Mouse (Mus musculus) heart, embryonic 12.5 days (tissue): Measurements from ENCODE around the gene Zdhhc25. TPM values are rescaled to one million over a fixed set of nuclear protein-coding genes. Genes with fewer than 3 reads are reported as not detected.

Source experiments
- ATAC-seq: fragments of 200-750 bp; cut with Nextera tagmentation; 2 replicates; pipeline ENCODE4 v1.8.0; 2017; ENCODE audit warnings: moderate TSS enrichment, moderate library complexity; ENCODE audit not compliant: insufficient number of reproducible peaks, low FRiP score
- H3K27ac ChIP-seq: fragments of 300-500 bp; sonication (generic); 2 replicates; pipeline ENCODE4 v1.5.1; 2016; ENCODE audit warnings: mild to moderate bottlenecking, moderate library complexity; ENCODE audit not compliant: poor library complexity, severe bottlenecking
- H3K27me3 ChIP-seq: fragments of 300-500 bp; sonication (generic); replicated peaks from 2 replicates; pipeline ENCODE4 v1.6.1; 2016; ENCODE audit warnings: mild to moderate bottlenecking, moderate library complexity
- H3K36me3 ChIP-seq: fragments of 300-500 bp; sonication (generic); 2 replicates; pipeline ENCODE4 v1.6.1; 2016; ENCODE audit warnings: mild to moderate bottlenecking, moderate library complexity
- H3K4me1 ChIP-seq: fragments of 300-500 bp; sonication (generic); replicated peaks from 2 replicates; pipeline ENCODE4 v1.6.1; 2016; ENCODE audit warnings: mild to moderate bottlenecking
- H3K4me2 ChIP-seq: fragments of 300-500 bp; sonication (generic); 2 replicates; pipeline ENCODE4 v1.6.1; 2016; ENCODE audit warnings: mild to moderate bottlenecking, moderate library complexity
- H3K4me3 ChIP-seq: fragments of 300-500 bp; sonication (generic); 2 replicates; pipeline ENCODE4 v1.5.1; 2016; ENCODE audit warnings: mild to moderate bottlenecking
- H3K9ac ChIP-seq: fragments of 300-500 bp; sonication (generic); 2 replicates; pipeline ENCODE4 v1.6.1; 2016; ENCODE audit warnings: mild to moderate bottlenecking, moderate library complexity
- H3K9me3 ChIP-seq: fragments of 300-500 bp; sonication (generic); replicated peaks from 2 replicates; pipeline ENCODE4 v1.6.1; 2016; ENCODE audit warnings: mild to moderate bottlenecking, moderate library complexity
- WGBS: fragments of 180-500 bp; shearing (Covaris S2); methylation state at CpG from one replicate; pipeline ENCODE4 v1.1.7; 2016; 5-methylcytosine and 5-hydroxymethylcytosine counted together
- polyA plus RNA-seq: library from polyadenylated mRNA; unstranded; fragments of >200 nt; fragmentation: Nextera tagmentation; extraction: Ambion mirVana; gene quantifications from 2 replicates; pipeline ENCODE4 v1.2.1, GENCODE M21; 2016

The Zdhhc25 gene
- polyA plus RNA-seq, 1 experiment from 2014 or later, result not detected

DNA sequence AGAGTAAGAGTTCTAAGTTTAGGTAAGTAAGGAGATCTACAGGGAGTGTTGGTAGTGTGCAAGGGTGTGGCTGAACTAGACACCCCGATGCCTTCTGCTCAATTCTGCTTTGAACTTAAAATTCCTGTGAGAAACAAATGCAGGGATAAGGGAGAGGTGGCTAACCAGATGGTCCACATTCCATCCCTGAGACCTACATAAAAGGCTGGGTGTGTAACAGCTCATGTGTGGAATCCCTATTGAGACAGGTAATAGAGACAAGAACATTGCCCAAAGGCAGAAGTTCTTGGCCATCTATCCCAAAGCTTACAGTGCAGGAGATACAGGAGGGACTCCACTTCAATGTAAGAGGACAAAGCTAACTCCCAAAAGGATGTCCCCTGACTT is 3.6 kb downstream of the Zdhhc25 start:
- Histone ChIP-seq H3K4me3 (no peak overlapping the region), H3K27ac (no peak overlapping the region), H3K9ac (no peak overlapping the region), H3K4me1 (no peaks in the 10 kb centered on the region), H3K27me3 (no peaks in the 10 kb centered on the region), H3K4me2 (no peak overlapping the region), H3K9me3 (0 out of 2 replicates have a peak, but pooled peaks cover 3% of the 10 kb centered on the region), H3K36me3 (no peaks in the 10 kb centered on the region)
- 70% methylated on average over 1 of the region's 1 CpGs for WGBS
- ATAC-seq, result no peak

DNA sequence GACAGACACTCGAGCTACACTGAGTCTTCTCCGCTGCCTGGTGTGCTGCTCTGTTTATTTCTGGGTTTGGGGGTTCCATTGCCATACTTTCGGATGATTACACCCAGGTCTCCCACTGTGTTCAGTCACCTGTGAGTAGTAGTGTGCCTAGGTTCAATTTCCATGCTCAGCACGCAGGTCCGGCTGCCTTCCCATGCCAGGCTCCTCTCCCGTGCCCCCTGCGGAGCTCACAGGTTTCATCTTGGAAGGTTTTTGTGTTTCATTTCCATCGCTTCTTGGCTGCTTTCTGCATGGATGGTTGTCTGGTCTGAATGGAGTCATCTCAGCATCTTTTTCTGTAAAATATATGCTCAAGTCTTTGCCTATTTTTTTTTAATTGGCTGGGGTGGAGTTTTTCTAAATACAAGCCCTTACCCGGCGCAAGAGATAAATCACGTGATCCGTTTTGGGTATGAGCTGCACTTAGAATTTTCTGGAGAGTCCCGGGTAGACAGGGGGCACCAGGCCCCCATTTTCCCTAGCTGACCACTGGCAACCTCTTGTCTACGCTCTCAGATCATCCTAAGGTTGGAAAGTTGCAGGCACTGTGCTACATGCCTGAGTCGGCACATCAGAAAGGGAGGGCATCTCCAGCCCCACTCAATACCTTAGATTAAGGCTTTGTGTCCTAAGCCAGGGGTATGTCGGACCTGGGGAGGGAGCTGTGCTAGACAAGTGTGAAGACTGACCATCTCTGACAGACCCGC is 4.7 kb downstream of the Zdhhc25 start:
- H3K9ac ChIP-seq, result no peak overlapping the region
- 0 out of 2 replicates have a peak, but pooled peaks cover 3% of the 10 kb centered on the region for H3K9me3 ChIP-seq
- no peaks in the 10 kb centered on the region for H3K36me3 ChIP-seq
- no peak overlapping the region for H3K4me2 ChIP-seq
- WGBS, result 77% methylated on average over 17 of the region's 17 CpGs
- no peaks in the 10 kb centered on the region for H3K27me3 ChIP-seq
- no peaks in the 10 kb centered on the region for H3K4me1 ChIP-seq
- no peak overlapping the region for H3K27ac ChIP-seq
- ATAC-seq, result no peak
- no peak overlapping the region for H3K4me3 ChIP-seq

DNA sequence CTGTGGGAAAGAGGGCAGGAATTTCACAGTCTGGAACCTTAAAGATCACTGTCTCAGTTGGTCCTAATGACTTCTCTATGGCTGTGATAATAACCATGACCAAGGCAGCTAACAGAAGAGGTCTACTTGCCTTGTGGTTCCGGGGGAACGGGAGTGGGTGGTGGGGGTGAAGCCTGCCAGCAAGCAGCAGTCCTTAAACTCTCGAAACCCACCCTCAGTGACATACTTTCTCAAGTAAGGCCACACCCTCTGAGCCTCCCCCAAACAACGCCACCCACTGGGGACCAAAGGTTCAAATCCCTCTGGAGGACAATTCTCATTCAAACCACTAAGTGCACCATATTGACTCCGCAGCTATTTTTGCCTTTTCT is 5.3 kb downstream of the Zdhhc25 start:
- no peak overlapping the region for H3K27ac ChIP-seq
- H3K27me3 ChIP-seq, result no peaks in the 10 kb centered on the region
- 74% methylated on average over 5 of the region's 5 CpGs for WGBS
- ATAC-seq, result no peak
- no peaks in the 10 kb centered on the region for H3K36me3 ChIP-seq
- H3K9me3 ChIP-seq, result 0 out of 2 replicates have a peak, but pooled peaks cover 3% of the 10 kb centered on the region
- H3K4me2 ChIP-seq, result no peak overlapping the region
- no peak overlapping the region for H3K9ac ChIP-seq
- H3K4me3 ChIP-seq, result no peak overlapping the region
- H3K4me1 ChIP-seq, result no peaks in the 10 kb centered on the region

DNA sequence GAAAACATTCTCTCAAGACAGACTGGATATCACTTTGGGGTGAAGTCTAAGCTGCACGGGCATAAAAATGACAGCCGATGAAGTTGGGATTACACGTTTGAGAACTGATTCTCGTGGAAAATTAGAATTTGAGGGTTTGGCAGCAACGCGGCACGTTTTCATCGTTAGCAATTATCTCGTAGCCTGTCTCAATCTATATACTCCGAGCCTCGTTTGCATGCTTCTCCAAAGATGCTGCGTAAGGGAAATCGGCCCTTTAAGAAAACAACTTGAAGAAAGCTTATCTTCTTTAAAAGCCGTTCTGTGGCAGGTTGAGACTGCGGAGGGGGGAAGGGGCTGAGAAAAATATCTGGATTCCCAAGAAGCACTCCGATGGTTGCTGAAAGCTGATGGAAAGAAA is 17.0 kb downstream of the Zdhhc25 start:
- Histone ChIP-seq H3K36me3 (no peaks in the 10 kb centered on the region), H3K4me1 (no peaks in the 10 kb centered on the region), H3K27me3 (no peaks in the 10 kb centered on the region), H3K4me2 (no peak overlapping the region), H3K9ac (no peak overlapping the region), H3K4me3 (no peak overlapping the region), H3K9me3 (no peaks in the 10 kb centered on the region), H3K27ac (no peak overlapping the region)
- ATAC-seq, result no peak
- 60% methylated on average over 16 of the region's 16 CpGs for WGBS

DNA sequence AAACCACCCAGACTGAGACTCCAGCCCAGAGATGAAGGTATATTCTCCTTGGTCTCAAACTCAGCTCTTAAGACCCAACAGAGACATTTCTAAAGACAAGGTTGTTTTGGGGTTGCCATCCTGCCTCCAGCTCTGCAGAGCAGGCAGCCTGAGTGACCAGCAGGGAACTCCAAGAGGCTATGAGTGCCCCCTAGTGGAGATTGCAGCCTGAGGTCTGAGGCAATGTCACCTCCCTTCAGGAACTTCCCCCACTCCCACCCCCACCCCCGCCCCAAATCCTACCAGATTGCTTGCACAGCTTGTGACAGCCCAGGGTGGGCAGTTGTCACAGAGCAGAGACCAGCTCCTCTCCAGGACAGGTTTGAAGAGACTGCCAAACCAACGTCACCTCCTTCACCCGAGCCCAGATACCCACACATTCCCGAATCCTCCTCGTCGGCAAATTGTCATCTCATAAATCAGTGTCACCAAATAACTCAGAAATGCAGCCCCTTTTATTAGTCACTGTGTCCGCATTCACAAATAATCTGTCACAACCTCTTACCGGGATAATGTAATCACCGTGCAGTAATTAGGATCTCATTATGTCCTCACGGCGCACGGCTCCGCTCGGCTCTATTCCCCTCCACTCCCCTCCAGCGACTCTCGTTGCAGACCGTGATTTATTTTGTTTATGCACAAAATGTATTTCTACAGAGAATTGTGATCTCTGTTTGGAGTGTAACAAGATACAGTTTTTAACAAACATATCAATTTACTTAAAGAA is 18.1 kb downstream of the Zdhhc25 start:
- no peak overlapping the region for H3K27ac ChIP-seq
- 70% methylated on average over 17 of the region's 17 CpGs for WGBS
- H3K9me3 ChIP-seq, result no peaks in the 10 kb centered on the region
- no peaks in the 10 kb centered on the region for H3K4me1 ChIP-seq
- no peak overlapping the region for H3K9ac ChIP-seq
- no peak for ATAC-seq
- H3K27me3 ChIP-seq, result no peaks in the 10 kb centered on the region
- H3K36me3 ChIP-seq, result no peaks in the 10 kb centered on the region
- no peak overlapping the region for H3K4me3 ChIP-seq
- no peak overlapping the region for H3K4me2 ChIP-seq

DNA sequence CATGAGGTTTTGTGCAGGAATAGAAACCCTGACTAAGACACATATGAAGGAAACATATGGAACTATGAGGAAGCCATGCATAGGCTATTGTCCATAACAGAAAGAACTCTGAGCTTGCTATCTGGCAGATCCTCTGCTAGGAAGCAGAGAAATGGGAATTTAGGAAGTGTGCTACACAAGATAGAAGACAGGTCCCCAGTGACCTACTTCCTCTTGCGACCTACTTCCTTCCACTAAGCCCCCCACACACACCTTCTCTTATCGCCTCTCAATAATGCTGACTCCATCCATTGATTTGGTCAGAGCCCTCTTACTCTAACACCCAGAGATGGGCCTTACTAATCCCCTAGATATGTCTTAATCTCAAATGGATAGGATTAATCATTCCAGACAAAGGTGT is 19.9 kb downstream of the Zdhhc25 start:
- no peak for ATAC-seq
- WGBS, result 65% methylated on average over 2 of the region's 2 CpGs

DNA sequence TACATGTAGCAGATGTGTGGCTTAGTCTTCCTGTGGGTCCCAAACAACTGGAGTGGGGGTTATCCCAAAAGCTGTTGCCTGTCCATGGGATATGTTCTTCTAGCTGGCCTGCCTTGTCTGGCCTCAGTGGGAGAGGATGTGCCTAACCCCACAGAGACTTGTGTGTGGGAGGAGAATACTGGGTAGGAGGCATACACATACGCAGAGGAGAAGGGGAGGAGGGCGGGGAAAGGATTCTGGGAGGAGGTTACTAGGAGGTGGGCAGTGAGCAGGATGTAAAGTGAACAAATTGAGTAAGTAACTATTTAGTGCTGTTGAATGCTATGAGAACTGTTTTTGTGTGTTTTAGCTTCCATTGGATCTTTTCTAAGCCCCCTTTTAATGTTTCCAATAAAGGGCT is 23.8 kb downstream of the Zdhhc25 start:
- H3K4me1 ChIP-seq, result no peaks in the 10 kb centered on the region
- WGBS, result 83% methylated on average over 2 of the region's 2 CpGs
- no peaks in the 10 kb centered on the region for H3K27me3 ChIP-seq
- no peak overlapping the region for H3K9ac ChIP-seq
- H3K4me3 ChIP-seq, result no peak overlapping the region
- no peak for ATAC-seq
- H3K27ac ChIP-seq, result no peak overlapping the region
- no peak overlapping the region for H3K4me2 ChIP-seq
- no peaks in the 10 kb centered on the region for H3K9me3 ChIP-seq
- H3K36me3 ChIP-seq, result no peaks in the 10 kb centered on the region

More for the DNA sequence above, 19.9 kb downstream of the Zdhhc25 start:
- H3K27me3 ChIP-seq, result no peaks in the 10 kb centered on the region
- no peaks in the 10 kb centered on the region for H3K4me1 ChIP-seq
- H3K4me3 ChIP-seq, result no peak overlapping the region
- H3K9ac ChIP-seq, result no peak overlapping the region
- no peak overlapping the region for H3K27ac ChIP-seq
- H3K9me3 ChIP-seq, result no peaks in the 10 kb centered on the region
- no peaks in the 10 kb centered on the region for H3K36me3 ChIP-seq
- no peak overlapping the region for H3K4me2 ChIP-seq

DNA sequence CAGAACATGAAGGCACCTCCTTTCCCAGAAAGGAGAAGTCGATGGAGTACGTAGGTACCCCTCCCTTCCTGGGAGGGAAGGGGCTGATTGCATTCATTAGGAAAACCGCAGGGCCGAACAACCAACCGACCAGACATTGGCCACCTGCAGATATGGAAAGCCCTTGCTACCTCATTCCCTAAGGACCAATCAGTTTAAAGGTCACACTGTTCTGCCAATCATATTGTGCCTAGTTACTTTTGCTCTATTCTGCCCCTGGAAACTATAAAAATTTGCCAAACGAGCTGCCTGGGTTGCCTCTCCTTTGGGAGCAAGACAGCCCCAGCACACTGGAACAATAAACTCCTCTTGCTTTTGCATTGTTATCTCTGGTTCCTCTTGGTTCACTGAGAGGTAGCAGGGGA is 24.8 kb downstream of the Zdhhc25 start:
- whole genome bisulfite sequencing, result 75% methylated on average over 6 of the region's 6 CpGs

DNA sequence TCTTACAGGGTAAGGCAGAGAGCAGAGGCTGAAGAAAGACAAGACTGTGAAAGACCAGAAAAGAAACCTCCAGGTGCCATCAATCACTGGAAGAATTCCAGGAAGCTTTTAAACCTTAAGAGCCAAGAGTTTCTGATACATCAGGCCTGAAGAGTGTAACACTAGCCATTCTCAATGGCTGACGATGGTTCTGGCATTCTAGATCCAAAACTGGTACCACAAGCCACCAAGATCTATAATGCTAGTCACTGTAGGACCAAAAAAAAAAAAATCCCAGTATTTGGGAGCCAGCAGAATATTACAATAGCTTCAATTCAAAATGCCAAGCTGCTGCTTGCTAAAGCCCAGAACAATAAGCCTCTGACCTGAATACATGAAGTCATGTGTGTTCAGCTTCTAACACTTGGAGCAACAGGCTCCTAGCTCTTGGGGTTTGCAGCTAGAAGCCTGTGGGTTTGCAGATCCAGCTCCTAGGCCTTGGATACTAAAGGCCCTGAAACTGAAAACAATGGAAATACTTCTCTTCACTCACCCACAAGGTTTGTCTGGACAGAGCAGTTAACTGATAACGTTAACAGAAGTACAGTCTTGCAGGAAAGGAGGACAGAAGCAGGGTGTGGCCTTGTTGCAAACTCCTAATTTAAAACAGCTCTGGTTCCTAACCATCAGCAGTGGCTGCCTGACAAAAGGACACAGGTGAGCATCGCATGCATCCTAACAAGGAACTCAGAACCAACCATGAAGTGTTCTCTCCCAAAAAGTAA is 25.4 kb downstream of the Zdhhc25 start:
- Histone ChIP-seq H3K36me3 (no peaks in the 10 kb centered on the region), H3K4me2 (no peak overlapping the region), H3K4me3 (no peak overlapping the region), H3K9ac (no peak overlapping the region), H3K9me3 (no peaks in the 10 kb centered on the region), H3K27ac (no peak overlapping the region), H3K27me3 (no peaks in the 10 kb centered on the region), H3K4me1 (no peaks in the 10 kb centered on the region)
- 68% methylated on average over 3 of the region's 3 CpGs for WGBS
- ATAC-seq, result no peak

More for the DNA sequence above, 24.8 kb downstream of the Zdhhc25 start:
- Histone ChIP-seq H3K27ac (no peak overlapping the region), H3K27me3 (no peaks in the 10 kb centered on the region), H3K9ac (no peak overlapping the region), H3K9me3 (no peaks in the 10 kb centered on the region), H3K4me2 (no peak overlapping the region), H3K4me3 (no peak overlapping the region), H3K36me3 (no peaks in the 10 kb centered on the region), H3K4me1 (no peaks in the 10 kb centered on the region)
- no peak for ATAC-seq

DNA sequence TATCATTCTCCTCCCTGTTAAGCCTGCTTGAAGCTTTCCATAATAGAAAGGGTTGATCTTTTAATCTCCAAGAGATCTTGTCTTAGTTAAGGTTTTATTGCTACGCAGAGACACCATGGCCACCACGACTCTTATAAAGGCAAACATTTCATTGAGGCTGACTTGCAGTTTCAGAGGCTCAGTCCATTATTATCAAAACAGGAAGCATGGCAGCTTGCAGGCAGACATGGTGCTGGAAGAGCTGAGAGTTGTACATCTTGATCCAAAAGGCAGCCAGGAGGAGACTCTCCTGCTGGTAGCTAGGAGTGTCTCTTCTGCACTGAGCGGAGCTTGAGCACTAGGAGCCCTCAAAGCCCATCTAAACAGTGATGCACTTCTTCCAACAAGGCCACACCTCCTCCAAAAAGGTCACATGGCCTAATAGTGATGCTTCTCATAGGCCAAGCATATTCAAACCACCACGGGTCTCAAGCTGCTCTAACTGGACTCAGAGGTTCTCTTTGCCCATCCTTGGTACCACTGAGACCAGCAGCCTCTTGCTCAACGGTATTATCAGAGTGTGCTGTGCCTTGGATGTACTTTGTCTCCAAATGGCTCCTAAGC is 26.9 kb downstream of the Zdhhc25 start:
- no peak overlapping the region for H3K4me3 ChIP-seq
- no peaks in the 10 kb centered on the region for H3K36me3 ChIP-seq
- no peak overlapping the region for H3K27ac ChIP-seq
- 74% methylated on average over 5 of the region's 5 CpGs for WGBS
- H3K27me3 ChIP-seq, result no peaks in the 10 kb centered on the region
- no peaks in the 10 kb centered on the region for H3K4me1 ChIP-seq
- ATAC-seq, result no peak
- H3K4me2 ChIP-seq, result no peak overlapping the region
- H3K9me3 ChIP-seq, result no peaks in the 10 kb centered on the region
- H3K9ac ChIP-seq, result no peak overlapping the region
